Mouse (Mus musculus) monocyte, adult 5-6 weeks (primary cell): ENCODE measurements around the gene Trim58. TPM values are rescaled to one million over a fixed set of nuclear protein-coding genes. Genes with fewer than 3 reads are reported as not detected.

Source experiments
- ATAC-seq: fragments of 153-309, 156-312 bp; replicated peaks from 2 replicates; pipeline ENCODE4 v1.8.0; 2017; ENCODE audit warnings: mild to moderate bottlenecking; ENCODE audit not compliant: low TSS enrichment, insufficient number of reproducible peaks, severe bottlenecking, poor library complexity, low FRiP score
- total RNA-seq: library from RNA; stranded (forward); fragments of 200-1000, 200-491, 200-594 nt; gene quantifications from 3 replicates; pipeline ENCODE4 v1.2.3, GENCODE M21; 2017

The Trim58 gene
- total RNA-seq, 1 experiment from 2014 or later, result not detected

DNA sequence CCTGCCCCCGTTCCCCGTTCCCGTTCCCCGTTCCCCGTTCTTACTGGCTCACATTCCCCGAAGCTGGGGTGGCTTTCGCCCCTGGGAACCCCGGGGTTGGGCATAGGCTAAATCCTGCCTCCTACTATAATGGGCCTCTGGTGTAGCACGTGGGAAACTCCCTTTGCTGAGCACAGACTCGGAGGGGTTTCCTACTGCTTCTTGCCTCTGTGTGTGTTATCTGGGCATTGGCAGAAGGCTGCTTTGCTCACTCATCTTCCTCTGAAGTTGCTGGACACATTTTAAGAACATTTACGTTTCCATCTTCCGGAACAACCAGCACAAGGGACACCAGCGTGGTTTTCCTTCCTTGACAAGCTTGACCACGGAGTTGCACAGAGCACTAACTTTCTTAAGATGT is 792 bp downstream of the Trim58 start:
- ATAC-seq, result no peak

DNA sequence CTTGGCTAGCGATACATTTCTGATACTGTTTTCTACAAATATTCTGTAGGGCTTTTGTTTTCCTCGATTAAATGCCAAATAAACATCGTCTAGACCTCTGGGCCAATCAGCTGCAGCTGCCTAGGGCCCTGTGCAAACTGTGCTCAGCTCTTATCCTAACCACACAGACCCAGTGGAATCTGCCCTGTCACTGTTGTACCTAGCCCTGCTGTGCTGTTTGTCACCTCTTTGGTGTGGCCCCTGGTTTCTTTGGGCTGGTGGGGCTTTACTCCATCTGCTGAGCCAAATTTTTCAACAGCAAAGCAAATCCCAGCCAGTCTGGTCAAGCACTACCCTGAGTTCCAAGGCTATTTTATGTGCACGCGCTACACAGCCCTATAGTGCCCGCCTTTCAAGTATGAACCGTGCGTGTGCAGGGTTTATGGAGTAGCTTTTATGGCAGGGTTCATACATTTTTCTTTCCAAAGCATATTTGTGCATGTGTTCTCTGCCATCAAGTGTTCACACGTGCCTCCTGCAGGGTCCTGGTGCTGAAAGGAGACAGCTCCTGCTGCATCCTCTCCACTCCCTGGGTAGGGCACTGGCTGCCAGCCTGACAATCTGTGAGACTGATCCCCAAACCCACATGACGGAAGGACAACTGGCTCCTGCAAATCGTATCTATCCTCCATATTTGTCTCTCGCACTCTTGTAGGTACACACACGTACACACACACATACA is 1.5 kb downstream of the Trim58 start:
- ATAC-seq, result no peak

DNA sequence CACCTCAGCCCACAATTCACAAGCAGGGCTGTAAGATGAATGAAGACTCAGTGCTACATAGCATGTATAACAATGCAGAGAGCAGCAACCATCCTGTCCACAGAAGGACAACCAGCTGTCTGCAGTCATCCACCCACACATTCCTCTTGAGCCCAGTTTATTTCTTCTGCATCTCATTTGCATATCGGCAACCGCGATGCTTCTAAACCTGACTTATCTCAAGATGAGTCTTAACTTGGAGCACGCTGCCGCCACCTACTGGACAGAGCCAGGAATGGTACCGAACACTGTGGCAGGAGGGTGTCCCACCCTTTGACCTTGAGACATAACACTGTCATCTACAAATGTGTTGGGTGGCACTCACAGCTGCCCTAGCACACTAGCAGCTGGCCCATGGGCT is 3.1 kb downstream of the Trim58 start:
- peak; percentile 61 for ATAC-seq

DNA sequence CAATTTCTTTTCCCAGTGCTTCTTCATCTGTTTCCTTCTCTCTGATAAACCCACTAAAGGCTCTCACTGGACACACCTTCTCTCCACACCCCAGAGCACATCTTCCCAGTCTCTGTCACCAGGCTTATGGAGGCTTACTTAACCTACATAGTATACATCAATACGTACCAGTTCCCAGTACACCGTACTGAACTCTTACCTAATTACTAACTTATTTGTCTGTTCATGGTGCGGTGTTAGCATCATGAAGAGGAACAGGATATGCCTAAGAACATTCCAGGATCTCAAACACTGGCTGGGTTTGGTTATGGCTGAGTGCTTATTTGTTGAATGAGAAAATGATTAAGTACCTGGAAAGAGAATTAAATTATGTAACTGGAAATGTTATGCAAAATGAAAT is 14.9 kb downstream of the Trim58 start:
- ATAC-seq, result no peak

DNA sequence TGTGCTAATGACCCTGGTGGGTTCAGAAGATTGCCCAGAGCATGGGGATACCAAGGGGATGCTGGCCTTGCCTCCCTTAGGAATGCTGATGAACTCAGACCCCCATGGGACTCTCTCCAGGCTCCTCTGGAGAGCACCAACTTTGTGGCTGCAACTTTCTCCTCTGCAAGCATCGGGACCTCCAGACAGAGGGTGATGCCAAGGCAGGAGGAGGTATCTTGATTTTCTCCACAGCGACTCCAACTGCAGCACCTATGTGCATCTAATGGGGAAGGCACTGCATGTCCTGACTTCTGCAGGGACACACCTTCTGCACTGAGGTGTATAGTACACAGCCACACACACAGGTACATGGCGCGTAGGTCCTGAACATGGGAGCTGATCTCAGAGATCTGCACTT is 18.3 kb downstream of the Trim58 start, which contains the start of gene Olfr322:
Gene Olfr322 (plus strand): TSS at position 187 of the 400 bp plus-strand sequence.
- ATAC-seq, result no peak

DNA sequence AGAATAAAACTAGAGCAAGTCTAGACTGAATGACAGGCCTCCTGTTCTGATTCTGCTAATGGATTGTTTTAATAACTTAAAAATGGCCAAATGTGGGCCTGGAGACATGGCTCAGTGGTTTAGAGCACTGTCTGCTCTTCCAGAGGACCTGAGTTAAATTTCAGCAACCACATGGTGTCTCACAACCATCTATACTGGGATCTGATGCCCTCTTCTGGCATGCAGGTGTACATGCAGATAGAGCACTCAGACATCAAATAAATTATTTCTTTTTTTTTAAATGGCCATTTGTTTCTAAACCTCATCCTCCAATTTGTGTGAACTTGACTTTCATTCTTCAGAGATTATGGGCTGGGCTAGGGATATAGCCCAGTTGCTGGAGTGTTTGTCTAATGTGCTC is 29.0 kb downstream of the Trim58 start:
- no peak for ATAC-seq

DNA sequence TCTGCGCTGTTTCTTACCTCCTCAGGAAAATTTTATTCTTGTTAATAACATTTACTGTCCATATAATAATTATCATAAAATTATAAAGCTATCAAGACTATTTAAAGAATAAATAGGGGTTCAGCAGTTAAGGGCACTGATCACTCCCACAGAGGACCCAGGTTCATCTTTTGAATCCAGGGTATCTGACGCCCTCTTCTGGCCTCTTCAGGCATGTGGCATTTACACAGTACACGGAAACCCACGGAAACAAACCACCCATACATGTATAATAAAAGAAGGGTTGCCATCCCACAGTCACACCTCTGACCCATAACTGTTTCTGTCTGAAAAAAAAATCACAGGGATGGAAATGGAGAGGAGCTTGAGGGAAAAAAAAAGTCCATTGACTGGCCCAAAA is 31.6 kb downstream of the Trim58 start:
- ATAC-seq, result no peak

DNA sequence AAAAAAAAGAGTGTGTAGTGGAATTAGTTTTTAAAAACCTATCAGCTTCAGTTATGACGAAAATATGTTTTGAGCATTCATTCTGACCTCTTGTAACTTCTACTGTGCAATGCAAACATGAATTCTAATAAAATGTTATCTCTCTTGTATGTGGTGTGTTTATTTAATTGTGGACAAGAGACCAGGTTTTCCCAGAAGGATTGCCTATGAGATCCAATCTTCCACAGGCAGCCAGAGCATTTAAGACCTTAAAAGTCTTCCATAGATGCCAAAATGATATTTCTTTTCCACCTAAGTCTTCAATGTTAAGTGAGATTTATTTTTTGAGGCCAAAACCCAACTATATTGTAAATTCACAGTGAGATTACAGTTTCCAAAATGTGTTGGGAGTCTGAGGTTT is 40.5 kb downstream of the Trim58 start, which contains the start of gene Olfr320:
Gene Olfr320 (plus strand): TSS at position 301 of the 400 bp plus-strand sequence.
- no peak for ATAC-seq

DNA sequence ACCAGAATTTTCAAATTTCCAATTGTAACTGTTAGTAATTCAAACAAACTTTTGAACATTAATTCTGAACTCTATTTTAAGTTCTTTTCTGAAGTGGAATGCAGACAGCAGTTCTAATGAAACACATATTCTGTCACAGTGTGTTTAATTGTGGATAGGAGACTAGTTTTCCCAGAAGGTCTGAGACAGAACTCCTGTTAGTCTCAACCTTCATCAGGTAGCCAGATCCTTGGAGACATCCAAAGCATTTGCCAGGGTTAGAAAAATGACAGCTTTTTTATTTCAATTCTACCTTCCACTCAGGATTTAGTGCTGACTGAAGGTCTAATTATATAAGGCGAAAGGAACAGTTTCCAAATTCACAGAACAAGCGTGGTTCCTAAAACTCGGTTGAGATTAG is 58.6 kb downstream of the Trim58 start, which contains the start of gene Olfr319:
Gene Olfr319 (plus strand): TSS at position 301 of the 400 bp plus-strand sequence.
- no peak for ATAC-seq

Other genes with a start within 250 kb of the Trim58 start
- gene 1810065E05Rik, start 219.4 kb upstream of the Trim58 start, total RNA-seq, result not detected in 3 replicates
- not detected in 3 replicates for gene Gm12253, start 207.9 kb upstream of the Trim58 start, total RNA-seq
- gene Lypd9, start 187.5 kb upstream of the Trim58 start, total RNA-seq, result not detected in 3 replicates
- not detected in 3 replicates for gene Olfr30, start 178.2 kb upstream of the Trim58 start, total RNA-seq
- gene Olfr332, start 147.9 kb upstream of the Trim58 start, total RNA-seq, result not detected in 3 replicates
- not detected in 3 replicates for gene Olfr331, start 137.9 kb upstream of the Trim58 start, total RNA-seq
- gene Olfr330, start 105.6 kb upstream of the Trim58 start, total RNA-seq, result not detected in 3 replicates
- gene Olfr329-ps, start 94.0 kb upstream of the Trim58 start, total RNA-seq, result not detected in 3 replicates
- gene Olfr328, start 84.8 kb upstream of the Trim58 start, total RNA-seq, result 0.43 TPM in 1 of 3 replicates, not detected in the others
- not detected in 3 replicates for gene Olfr224, start 69.9 kb upstream of the Trim58 start, total RNA-seq
- not detected in 3 replicates for gene Olfr325, start 62.7 kb upstream of the Trim58 start, total RNA-seq
- not detected in 3 replicates for gene Olfr324, start 45.4 kb upstream of the Trim58 start, total RNA-seq
- not detected in 3 replicates for gene 2210407C18Rik, start 24.4 kb upstream of the Trim58 start, total RNA-seq
- gene Olfr323, start 10.0 kb upstream of the Trim58 start, total RNA-seq, result not detected in 3 replicates
- not detected in 3 replicates for gene Olfr322, start 18.3 kb downstream of the Trim58 start, total RNA-seq
- gene Olfr320, start 40.6 kb downstream of the Trim58 start, total RNA-seq, result not detected in 3 replicates
- not detected in 3 replicates for gene Olfr319, start 58.7 kb downstream of the Trim58 start, total RNA-seq
- gene Olfr318, start 83.5 kb downstream of the Trim58 start, total RNA-seq, result not detected in 3 replicates
- not detected in 3 replicates for gene Olfr317, start 98.7 kb downstream of the Trim58 start, total RNA-seq
- not detected in 3 replicates for gene Olfr316, start 112.3 kb downstream of the Trim58 start, total RNA-seq
- gene Olfr315, start 132.7 kb downstream of the Trim58 start, total RNA-seq, result not detected in 3 replicates
- not detected in 3 replicates for gene Olfr314, start 142.5 kb downstream of the Trim58 start, total RNA-seq
- not detected in 3 replicates for gene Fam183b, start 161.5 kb downstream of the Trim58 start, total RNA-seq
- not detected in 3 replicates for gene Olfr313, start 174.5 kb downstream of the Trim58 start, total RNA-seq
- gene Olfr312, start 188.8 kb downstream of the Trim58 start, total RNA-seq, result not detected in 3 replicates
- gene Olfr311, start 198.8 kb downstream of the Trim58 start, total RNA-seq, result not detected in 3 replicates
- gene Gm12258, start 206.7 kb downstream of the Trim58 start, total RNA-seq, result 4.3 to 16.7 TPM (median 6.6 TPM) in 3 replicates
- 3.4 to 10.0 TPM (median 3.9 TPM) in 3 replicates for gene 2810021J22Rik, start 226.8 kb downstream of the Trim58 start, total RNA-seq